Mouse (Mus musculus) intestine, embryonic 16.5 days (tissue): ENCODE measurements around the gene Car4. TPM values are rescaled to one million over a fixed set of nuclear protein-coding genes. Genes with fewer than 3 reads are reported as not detected.

Experiments
- polyA plus RNA-seq: library from polyadenylated mRNA; unstranded; fragments of >200 nt; fragmentation: Nextera tagmentation; extraction: Ambion mirVana; gene quantifications from 2 replicates; pipeline ENCODE4 v1.2.1, GENCODE M21; 2015

Car4 gene
- polyA plus RNA-seq, 1 experiment from 2014 or later = 0.15 TPM

Other genes with a start within 250 kb of the Car4 start
- 14.6 and 15.0 TPM in 2 replicates for gene Mrm1, start 138.3 kb upstream of the Car4 start, polyA plus RNA-seq
- 105 and 126 TPM in 2 replicates for gene Dhrs11, start 128.8 kb upstream of the Car4 start, polyA plus RNA-seq
- 73.7 and 76.8 TPM in 2 replicates for gene Ggnbp2, start 87.0 kb upstream of the Car4 start, polyA plus RNA-seq
- gene Myo19, start 77.6 kb upstream of the Car4 start, polyA plus RNA-seq = 7.5 and 7.8 TPM in 2 replicates
- gene Pigw, start 77.5 kb upstream of the Car4 start, polyA plus RNA-seq = 2.7 and 2.9 TPM in 2 replicates
- 43.6 and 49.6 TPM in 2 replicates for gene Znhit3, start 41.4 kb upstream of the Car4 start, polyA plus RNA-seq
- gene Usp32, start 182.4 kb downstream of the Car4 start, polyA plus RNA-seq = 3.1 and 3.9 TPM in 2 replicates
- not detected in 2 replicates for gene 1700125H20Rik, start 212.6 kb downstream of the Car4 start, polyA plus RNA-seq